Mouse (Mus musculus) liver, embryonic 14.5 days (tissue): ENCODE measurements around the gene Rcsd1. TPM values are rescaled to one million over a fixed set of nuclear protein-coding genes. Genes with fewer than 3 reads are reported as not detected.

Source experiments
- ATAC-seq: fragments of 200-750 bp; cut with Nextera tagmentation; 2 replicates; pipeline ENCODE4 v1.8.0; 2017; ENCODE audit warnings: moderate number of reproducible peaks, mild to moderate bottlenecking, moderate library complexity; ENCODE audit not compliant: insufficient read depth
- DNase-seq, 3 experiments: peaks; one replicate each; pipeline ENCODE4 v3.0.0-alpha.2; 2012 to 2013; ENCODE audit warnings: low read depth in 3 of 3, low spot score in 3 of 3
- H3K27ac ChIP-seq: fragments of 300-500 bp; sonication (generic); 2 replicates; pipeline ENCODE4 v1.5.1; 2014; ENCODE audit warnings: moderate library complexity, mild to moderate bottlenecking, control low read depth, inconsistent platforms
- H3K27me3 ChIP-seq: fragments of 300-500 bp; sonication (generic); 2 replicates; pipeline ENCODE4 v1.6.1; 2014; ENCODE audit warnings: mild to moderate bottlenecking, low read length, moderate library complexity; ENCODE audit not compliant: control insufficient read depth, insufficient read depth
- H3K36me3 ChIP-seq: fragments of 300-500 bp; sonication (generic); replicated peaks from 2 replicates; pipeline ENCODE4 v1.6.1; 2014; ENCODE audit warnings: low read depth; ENCODE audit not compliant: control insufficient read depth, insufficient read depth
- H3K4me1 ChIP-seq, 2 experiments: fragments of 200-500 bp in 1 of 2; fragments of 300-500 bp in 1 of 2; sonication (generic) in 1 of 2; replicated peaks; 2 replicates each; pipeline ENCODE4 v1.6.1; 2012 to 2014; ENCODE audit warnings: antibody characterized with exemption in 1 of 2, inconsistent platforms in 1 of 2, low read length in 1 of 2; ENCODE audit not compliant: control insufficient read depth in 2 of 2, insufficient read depth in 2 of 2
- H3K4me2 ChIP-seq: fragments of 300-500 bp; sonication (generic); 2 replicates; pipeline ENCODE4 v1.6.1; 2014; ENCODE audit warnings: low read depth, mild to moderate bottlenecking, control low read depth, moderate library complexity
- H3K4me3 ChIP-seq, 2 experiments: fragments of 200-500 bp in 1 of 2; fragments of 300-500 bp in 1 of 2; sonication (generic) in 1 of 2; 2 replicates each; pipeline ENCODE4 v1.5.1; 2012 to 2014; ENCODE audit warnings: low read depth in 2 of 2, low read length in 2 of 2, mild to moderate bottlenecking in 2 of 2, control low read depth in 1 of 2, inconsistent platforms in 1 of 2, moderate library complexity in 1 of 2; ENCODE audit not compliant: insufficient read depth in 1 of 2
- H3K9ac ChIP-seq: fragments of 300-500 bp; sonication (generic); replicated peaks from 2 replicates; pipeline ENCODE4 v1.6.1; 2014; ENCODE audit warnings: mild to moderate bottlenecking, control low read depth, moderate library complexity
- H3K9me3 ChIP-seq: fragments of 300-500 bp; sonication (generic); 2 replicates; pipeline ENCODE4 v1.6.1; 2016; ENCODE audit warnings: low read length, mixed read lengths; ENCODE audit not compliant: control insufficient read depth
- CTCF ChIP-seq: IDR thresholded peaks from 2 replicates; pipeline ENCODE4 v1.5.1; 2016; ENCODE audit warnings: antibody characterized with exemption, low read depth, control low read depth
- EP300 ChIP-seq: IDR thresholded peaks from 2 replicates; pipeline ENCODE4 v1.6.1; 2016; ENCODE audit warnings: antibody characterized with exemption, low read depth
- WGBS: fragments of 180-500 bp; shearing (Covaris S2); extraction: QIAGEN DNeasy Blood & Tissue Kit; methylation state at CpG from one replicate; pipeline ENCODE4 v1.1.7; 2014; ENCODE audit not compliant: insufficient replicate concordance; 5-methylcytosine and 5-hydroxymethylcytosine counted together
- polyA plus RNA-seq, 2 experiments: library from polyadenylated mRNA; depleted of rRNA in 1 of 2; stranded (reverse) in 1 of 2; unstranded in 1 of 2; fragments of >200 nt; fragmentation: Nextera tagmentation in 1 of 2; extraction: Ambion mirVana in 1 of 2; gene quantifications; 2 replicates each; pipeline versions ENCODE4 v1.2.1 to v1.2.3; 2012 to 2014

Gene Rcsd1
- polyA plus RNA-seq, 2 experiments, result 2.4 to 4.8 TPM

GRCm38 (mm10) chr1:165748053-165748452, 38.5 kb upstream of the Rcsd1 start:
- 40% methylated on average over 11 of the region's 11 CpGs for WGBS
- Histone ChIP-seq H3K4me3 (no peak overlapping the region), H3K4me1 (no peaks in the 10 kb centered on the region; a peak in 1 of 4 replicates), H3K27me3 (no peaks in the 10 kb centered on the region), H3K27ac (no peak overlapping the region), H3K9me3 (no peaks in the 10 kb centered on the region), H3K9ac (no peak overlapping the region), H3K4me2 (no peak overlapping the region), H3K36me3 (no peaks in the 10 kb centered on the region)
- ATAC-seq (no peak), DNase-seq (no peak)
- TF ChIP-seq CTCF, result no peak
- no peak for TF ChIP-seq EP300

- H3K4me1 ChIP-seq, result no peaks in the 10 kb centered on the region
- TF ChIP-seq EP300 (no peak), CTCF (no peak)
- no peak overlapping the region for H3K4me2 ChIP-seq
- DNase-seq (no peak), ATAC-seq (no peak)
- no peak overlapping the region for H3K27ac ChIP-seq
- no peaks in the 10 kb centered on the region for H3K27me3 ChIP-seq
- H3K9me3 ChIP-seq, result no peaks in the 10 kb centered on the region
- WGBS, result 71% methylated on average over 8 of the region's 8 CpGs
- H3K9ac ChIP-seq, result no peak overlapping the region
- no peaks in the 10 kb centered on the region for H3K36me3 ChIP-seq
- no peak overlapping the region for H3K4me3 ChIP-seq
These were observed 32.4 kb upstream of the Rcsd1 start for GRCm38 (mm10) chr1:165741989-165742388.

- Histone ChIP-seq H3K4me2 (no peak overlapping the region), H3K4me3 (no peak overlapping the region), H3K9me3 (no peaks in the 10 kb centered on the region), H3K9ac (no peak overlapping the region), H3K36me3 (no peaks in the 10 kb centered on the region), H3K4me1 (peaks cover 0 to 7% of the 10 kb centered on the region in 2 experiments; a peak in 2 of 4 replicates), H3K27me3 (no peaks in the 10 kb centered on the region; the same call in 1 of the 2 replicates), H3K27ac (no peak overlapping the region)
- WGBS, result 70% methylated on average over 1 of the region's 1 CpGs
- TF ChIP-seq EP300 (no peak), CTCF (no peak)
- ATAC-seq, result no peak
- DNase-seq, result no peak
These were observed 29.4 kb upstream of the Rcsd1 start for GRCm38 (mm10) chr1:165738985-165739384.

GRCm38 (mm10) chr1:165737867-165738266, 28.3 kb upstream of the Rcsd1 start:
- H3K27ac ChIP-seq, result no peak overlapping the region
- peaks cover 0 to 7% of the 10 kb centered on the region in 2 experiments; a peak in 2 of 4 replicates for H3K4me1 ChIP-seq
- WGBS, result 17% methylated on average over 3 of the region's 3 CpGs
- H3K9me3 ChIP-seq, result no peaks in the 10 kb centered on the region
- H3K4me2 ChIP-seq, result no peak overlapping the region
- no peaks in the 10 kb centered on the region; the same call in 1 of the 2 replicates for H3K27me3 ChIP-seq
- no peak for ATAC-seq
- TF ChIP-seq CTCF, result no peak
- TF ChIP-seq EP300, result no peak; the same call in 1 of the 2 replicates
- H3K36me3 ChIP-seq, result no peaks in the 10 kb centered on the region
- H3K4me3 ChIP-seq, result no peak overlapping the region
- H3K9ac ChIP-seq, result no peak overlapping the region
- DNase-seq, result no peak

GRCm38 (mm10) chr1:165737451-165737850, 27.9 kb upstream of the Rcsd1 start:
- 41% methylated on average over 5 of the region's 5 CpGs for WGBS
- H3K27me3 ChIP-seq, result no peaks in the 10 kb centered on the region; the same call in 1 of the 2 replicates
- peaks cover 0 to 7% of the 10 kb centered on the region in 2 experiments; a peak in 2 of 4 replicates for H3K4me1 ChIP-seq
- no peak overlapping the region for H3K4me3 ChIP-seq
- H3K36me3 ChIP-seq, result no peaks in the 10 kb centered on the region
- H3K27ac ChIP-seq, result no peak overlapping the region
- H3K9ac ChIP-seq, result no peak overlapping the region
- no peaks in the 10 kb centered on the region for H3K9me3 ChIP-seq
- TF ChIP-seq EP300, result no peak
- TF ChIP-seq CTCF, result no peak
- ATAC-seq, result no peak
- no peak for DNase-seq
- no peak overlapping the region for H3K4me2 ChIP-seq
